Mouse (Mus musculus): ENCODE measurements around the gene Gm21887. TPM values are rescaled to one million over a fixed set of nuclear protein-coding genes. Genes with fewer than 3 reads are reported as not detected.
A peak's percentile ranks its signal among the peaks of the same experiment; 100 is the strongest.
"Not testable (repeated sequence)": the region's sequence is repeated elsewhere in the genome, so short reads cannot be mapped to it uniquely, and the experiment has no call there.

Gm21887 gene
- polyA plus RNA-seq, 1 experiment from 2014 or later, result 171 TPM

- peak; percentile 89 for ATAC-seq (ENCODE audit: insufficient number of reproducible peaks, low FRiP score)
- H3K4me1 ChIP-seq (replicated peaks); H3K9ac ChIP-seq; H3K27ac ChIP-seq (ENCODE audit: poor library complexity, severe bottlenecking); H3K4me3 ChIP-seq; H3K4me2 ChIP-seq; H3K27me3 ChIP-seq (replicated peaks): not testable (repeated sequence)
- Histone ChIP-seq H3K36me3 (peaks cover 40% of the 10 kb centered on the region), H3K9me3 (replicated peaks) (peaks cover 35% of the 10 kb centered on the region)
- 86% methylated on average over 66 of the region's 66 CpGs for WGBS
These were observed 9.2 kb downstream of the Gm21887 start for GRCm38 (mm10) chrX:170018571-170019218.

DNA sequence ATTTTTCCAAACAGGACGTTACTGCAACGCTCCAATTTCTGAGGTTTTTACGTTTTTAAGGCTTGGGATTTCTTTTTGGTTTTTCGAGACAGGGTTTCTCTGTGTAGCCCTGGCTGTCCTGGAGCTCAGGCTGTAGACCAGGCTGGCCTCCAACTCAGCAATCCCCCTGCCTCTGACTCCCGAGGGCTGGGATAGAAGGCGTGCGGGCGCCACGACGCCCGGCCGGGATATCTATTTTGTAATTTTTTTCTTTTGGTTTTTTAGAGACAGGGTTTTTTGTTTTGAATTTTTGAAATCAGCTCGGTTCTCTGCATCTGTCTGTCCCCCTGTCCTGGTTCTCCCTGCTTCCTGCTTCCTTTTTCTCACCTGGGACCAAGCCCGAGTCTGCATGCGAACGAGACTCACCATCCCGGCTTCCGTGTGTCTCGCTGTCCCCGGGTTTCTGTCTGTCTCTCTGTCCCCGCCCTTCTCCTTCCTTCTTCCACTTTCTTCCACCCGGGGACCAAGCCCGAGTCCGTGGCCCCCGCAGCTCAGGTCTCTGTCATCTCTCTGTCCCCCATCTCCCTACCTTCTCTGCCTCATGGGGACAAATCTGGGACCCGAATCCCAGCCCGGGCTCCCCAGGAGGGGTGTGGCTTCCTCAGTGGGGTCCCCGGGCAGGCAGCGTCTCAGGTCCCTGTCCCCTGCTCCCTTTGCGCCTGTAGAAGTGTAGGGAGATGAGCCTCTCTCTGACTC lies 9.9 kb downstream of the Gm21887 start:
- H3K4me1 ChIP-seq (replicated peaks); H3K9ac ChIP-seq; H3K27me3 ChIP-seq (replicated peaks); H3K4me2 ChIP-seq; H3K4me3 ChIP-seq; H3K27ac ChIP-seq (ENCODE audit: poor library complexity, severe bottlenecking): not testable (repeated sequence)
- peaks cover 35% of the 10 kb centered on the region for H3K9me3 ChIP-seq (replicated peaks)
- peak; percentile 66 for ATAC-seq (ENCODE audit: insufficient number of reproducible peaks, low FRiP score)
- peaks cover 37% of the 10 kb centered on the region for H3K36me3 ChIP-seq
- WGBS, result 82% methylated on average over 30 of the region's 30 CpGs

GRCm38 (mm10) chrX:170019954-170020689 lies 10.7 kb downstream of the Gm21887 start:
- H3K9me3 ChIP-seq (replicated peaks), result peaks cover 35% of the 10 kb centered on the region
- H3K27ac ChIP-seq (ENCODE audit: poor library complexity, severe bottlenecking); H3K4me1 ChIP-seq (replicated peaks); H3K9ac ChIP-seq; ATAC-seq (ENCODE audit: insufficient number of reproducible peaks, low FRiP score); H3K4me2 ChIP-seq; H3K4me3 ChIP-seq; H3K27me3 ChIP-seq (replicated peaks): not testable (repeated sequence)
- H3K36me3 ChIP-seq, result peaks cover 37% of the 10 kb centered on the region
- WGBS, result 56% methylated on average over 14 of the region's 14 CpGs

GRCm38 (mm10) chrX:170020690-170021050 lies 11.2 kb downstream of the Gm21887 start:
- H3K9me3 ChIP-seq (replicated peaks), result peaks cover 35% of the 10 kb centered on the region
- WGBS, result 51% methylated on average over 9 of the region's 9 CpGs
- not testable (repeated sequence) for H3K4me1 ChIP-seq (replicated peaks); H3K27me3 ChIP-seq (replicated peaks); H3K27ac ChIP-seq (ENCODE audit: poor library complexity, severe bottlenecking); ATAC-seq (ENCODE audit: insufficient number of reproducible peaks, low FRiP score); H3K4me2 ChIP-seq; H3K9ac ChIP-seq; H3K4me3 ChIP-seq
- H3K36me3 ChIP-seq, result peaks cover 37% of the 10 kb centered on the region

DNA sequence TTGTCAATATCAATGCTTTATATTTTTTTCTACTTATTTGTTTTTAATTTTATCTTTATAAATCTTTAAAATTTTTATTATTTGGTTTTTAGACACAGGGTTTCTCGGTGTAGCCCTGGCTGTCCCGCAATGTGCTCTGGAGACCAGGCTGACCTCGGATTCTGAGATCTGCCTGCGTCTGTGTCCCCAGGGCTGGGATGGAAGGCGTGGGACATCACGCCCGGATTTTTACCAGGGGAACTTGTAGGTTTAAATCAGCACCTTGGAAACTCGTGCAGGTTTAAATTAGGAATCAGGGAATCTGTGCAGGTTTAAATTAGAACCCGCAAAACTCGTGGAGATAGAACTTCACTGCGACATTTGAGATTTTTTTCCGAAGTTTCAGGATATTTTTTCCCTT lies 11.7 kb downstream of the Gm21887 start:
- H3K27ac ChIP-seq (ENCODE audit: poor library complexity, severe bottlenecking); ATAC-seq (ENCODE audit: insufficient number of reproducible peaks, low FRiP score): not testable (repeated sequence)
- WGBS, result 74% methylated on average over 12 of the region's 12 CpGs

GRCm38 (mm10) chrX:170021750-170022461 lies 12.4 kb downstream of the Gm21887 start:
- H3K4me1 ChIP-seq (replicated peaks); H3K9ac ChIP-seq; H3K27me3 ChIP-seq (replicated peaks); H3K4me3 ChIP-seq; H3K4me2 ChIP-seq; ATAC-seq (ENCODE audit: insufficient number of reproducible peaks, low FRiP score); H3K27ac ChIP-seq (ENCODE audit: poor library complexity, severe bottlenecking): not testable (repeated sequence)
- WGBS, result 51% methylated on average over 15 of the region's 15 CpGs
- peaks cover 33% of the 10 kb centered on the region for H3K36me3 ChIP-seq
- peaks cover 35% of the 10 kb centered on the region for H3K9me3 ChIP-seq (replicated peaks)

More for the DNA sequence above, 11.7 kb downstream of the Gm21887 start:
- Histone ChIP-seq H3K9me3 (replicated peaks) (peaks cover 35% of the 10 kb centered on the region), H3K36me3 (peaks cover 35% of the 10 kb centered on the region)
- not testable (repeated sequence) for H3K4me3 ChIP-seq; H3K4me2 ChIP-seq; H3K4me1 ChIP-seq (replicated peaks); H3K9ac ChIP-seq; H3K27me3 ChIP-seq (replicated peaks)

Other genes with a start within 250 kb of the Gm21887 start
- 0.21 and 0.46 TPM in 2 replicates for gene 4933400A11Rik, start 230.0 kb upstream of the Gm21887 start, polyA plus RNA-seq (2016; fragmentation: Nextera tagmentation; extraction: Ambion mirVana)

All from heart, embryonic 12.5 days (tissue).